Mouse (Mus musculus): ENCODE data around the gene Cnst.
"Not testable (repeated sequence)": the region's sequence is repeated elsewhere in the genome, so short reads cannot be mapped to it uniquely, and the experiment has no call there.

Cnst gene

DNA sequence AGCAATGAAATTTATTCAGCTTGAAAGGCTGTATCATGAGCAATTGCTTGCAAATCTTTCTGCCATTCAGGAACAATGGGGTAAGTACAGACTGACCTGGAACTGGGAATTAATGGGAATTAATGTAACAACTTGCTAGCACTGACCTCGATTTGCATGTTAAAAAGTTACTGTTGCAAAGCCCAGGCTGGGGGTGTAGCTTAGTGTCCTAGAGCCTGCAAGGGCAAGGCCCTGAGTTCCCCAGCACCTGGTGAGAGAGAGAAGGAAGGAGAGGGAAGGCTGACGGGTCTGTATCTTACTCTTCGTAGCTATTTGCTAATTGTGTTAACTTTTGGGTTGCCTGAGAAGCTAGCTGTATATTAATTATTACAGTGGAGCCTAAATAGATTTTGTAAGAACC, 58.4 kb downstream of the Cnst start:
- no peak for DNase-seq

GRCm38 (mm10) chr1:179606004-179606723, 60.0 kb downstream of the Cnst start:
- DNase-seq, result no peak

DNA sequence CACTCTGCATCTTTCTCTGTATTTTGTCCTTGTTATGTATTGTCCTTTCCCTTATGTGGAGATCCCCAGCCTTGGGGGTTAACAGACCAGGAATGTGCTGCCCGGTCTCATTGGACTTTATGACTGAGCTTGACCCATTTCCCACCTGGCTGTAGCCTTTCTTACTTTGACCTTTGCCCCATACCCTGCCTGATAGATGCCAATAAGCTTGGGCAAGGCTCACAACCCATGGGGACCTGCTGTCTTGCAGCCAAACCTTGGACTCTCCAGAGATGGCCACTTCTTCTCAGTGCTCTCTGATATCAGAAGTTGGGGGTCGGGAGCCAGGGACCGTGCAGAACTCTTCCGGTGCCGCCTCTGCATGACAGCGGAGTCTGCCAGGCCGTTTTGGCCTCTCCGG, 62.4 kb downstream of the Cnst start:
- peak; percentile 39 for DNase-seq

DNA sequence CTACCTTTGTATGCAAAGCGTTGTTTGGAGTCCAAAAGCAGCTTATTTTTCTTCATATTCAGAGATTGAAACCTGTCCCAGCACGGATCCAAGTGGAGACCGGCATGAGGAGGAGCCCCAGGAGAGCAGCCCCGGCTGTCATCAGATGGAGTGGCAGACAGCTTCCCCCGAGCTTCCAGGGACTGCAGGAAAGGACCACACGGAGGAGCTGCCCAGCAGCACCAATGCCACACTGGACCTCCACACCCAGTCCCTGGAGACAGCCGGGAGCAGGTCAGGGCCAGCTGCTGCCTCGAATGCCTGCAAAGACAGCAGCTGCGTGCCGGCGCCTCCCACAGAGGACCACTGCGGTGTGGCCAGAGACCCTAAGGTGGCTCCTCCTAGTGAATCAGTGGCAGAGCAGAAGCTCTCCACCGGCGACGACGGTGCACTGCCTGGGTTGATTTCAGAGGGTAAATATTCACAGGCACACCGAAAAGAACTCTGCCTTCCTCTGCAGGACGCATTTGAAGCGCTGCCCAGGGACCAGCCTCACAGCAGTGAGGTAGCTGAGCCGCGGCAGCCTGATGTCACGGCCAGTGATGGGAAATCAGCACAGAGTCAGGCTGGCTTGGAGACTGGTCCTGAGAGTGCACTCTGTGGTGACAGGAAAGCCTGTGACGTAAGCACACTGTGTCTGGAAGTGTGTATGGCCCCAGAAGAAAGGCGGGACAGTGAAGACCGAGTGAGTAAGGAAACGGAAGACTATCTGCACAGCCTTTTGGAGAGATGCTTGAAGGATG, 63.7 kb downstream of the Cnst start:
- no peak for DNase-seq

- no peak for DNase-seq
Measured at GRCm38 (mm10) chr1:179611182-179611581, 65.0 kb downstream of the Cnst start.

- DNase-seq, result no peak
Measured at GRCm38 (mm10) chr1:179612418-179612817, 66.2 kb downstream of the Cnst start.

DNA sequence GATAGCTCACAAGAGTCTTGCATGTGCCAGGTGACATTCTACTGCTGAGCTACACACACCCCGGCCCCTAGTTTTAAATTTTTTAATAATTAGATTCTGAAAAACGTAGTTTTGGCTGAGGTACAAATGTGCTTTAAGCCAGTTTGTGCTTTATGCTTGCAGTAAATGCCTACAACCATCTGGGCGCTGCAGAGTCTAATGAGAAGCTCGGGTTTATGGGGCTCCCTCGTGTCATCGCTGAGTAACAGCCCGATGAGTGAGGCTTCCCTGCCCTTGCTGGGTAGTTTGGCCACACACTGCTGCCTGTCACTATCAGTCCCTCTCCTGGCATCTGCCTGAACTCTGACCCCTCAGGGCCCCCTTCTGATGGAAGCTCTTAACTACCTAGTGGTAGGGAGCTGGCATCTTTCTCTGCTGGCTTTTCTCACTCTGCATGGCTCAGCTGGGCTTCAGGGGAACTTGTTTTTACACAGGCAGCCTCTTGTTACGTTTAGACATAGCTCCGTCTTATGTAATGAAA, 66.9 kb downstream of the Cnst start:
- no peak for DNase-seq

DNA sequence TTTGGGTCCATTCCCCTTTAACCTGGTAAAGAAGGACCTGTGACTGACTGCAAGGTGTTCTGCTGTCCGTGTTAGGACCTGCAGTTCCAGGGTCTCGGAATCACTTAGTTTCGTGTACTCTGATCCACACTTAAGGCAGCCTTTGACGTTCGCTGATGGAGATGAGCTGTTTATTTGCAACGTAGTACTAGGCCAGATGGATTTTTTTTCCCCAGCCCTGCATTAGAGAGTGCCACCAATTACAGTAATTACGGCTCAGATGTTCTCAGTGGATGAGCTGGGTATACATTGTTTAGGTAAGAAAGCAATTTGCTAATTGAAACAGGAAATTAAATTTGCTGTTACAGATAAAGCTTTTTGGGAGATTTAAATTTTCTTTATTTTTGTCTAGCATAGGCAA, 71.3 kb downstream of the Cnst start:
- DNase-seq, result no peak

GRCm38 (mm10) chr1:179622665-179623064, 76.5 kb downstream of the Cnst start:
- DNase-seq, result no peak

GRCm38 (mm10) chr1:179623657-179624056, 77.5 kb downstream of the Cnst start:
- peak; percentile 56 for DNase-seq

GRCm38 (mm10) chr1:179624354-179624753, 78.2 kb downstream of the Cnst start:
- DNase-seq, result peak; percentile 69

- no peak for DNase-seq
Measured at GRCm38 (mm10) chr1:179627855-179628254, 81.7 kb downstream of the Cnst start.

DNA sequence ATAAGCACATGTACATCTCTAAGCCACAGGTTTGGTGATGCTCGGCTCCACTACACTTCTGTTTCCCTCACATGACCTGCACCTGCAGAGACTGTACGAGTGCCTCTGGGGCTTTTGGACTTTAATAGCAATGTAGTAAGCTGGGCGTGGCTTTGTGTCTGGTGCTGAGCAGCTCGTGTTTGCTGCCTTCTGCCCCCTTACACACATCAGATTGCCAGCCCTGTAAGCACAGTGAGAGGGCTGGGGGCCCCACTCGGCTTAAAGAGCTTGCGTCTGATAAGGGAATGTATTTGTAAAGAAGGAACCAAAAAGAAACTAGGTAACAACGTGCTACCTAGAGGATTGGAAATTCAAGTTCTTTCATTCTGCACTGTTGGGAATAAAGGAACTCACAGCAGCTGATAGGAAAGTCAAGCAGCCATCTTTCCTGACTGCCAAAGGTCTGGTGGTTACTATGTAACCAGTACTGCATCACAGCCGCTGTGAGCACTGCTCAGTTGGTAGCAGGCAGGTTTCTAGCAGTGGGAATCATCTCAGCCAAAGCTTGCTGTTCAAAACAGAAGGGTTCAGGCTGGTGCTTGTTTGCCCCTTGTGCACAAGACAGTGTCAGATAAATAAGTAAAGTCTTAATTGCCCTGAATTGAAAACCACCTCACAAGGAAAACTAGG, 82.4 kb downstream of the Cnst start:
- DNase-seq, result no peak

GRCm38 (mm10) chr1:179629276-179629675, 83.1 kb downstream of the Cnst start:
- no peak for DNase-seq

DNA sequence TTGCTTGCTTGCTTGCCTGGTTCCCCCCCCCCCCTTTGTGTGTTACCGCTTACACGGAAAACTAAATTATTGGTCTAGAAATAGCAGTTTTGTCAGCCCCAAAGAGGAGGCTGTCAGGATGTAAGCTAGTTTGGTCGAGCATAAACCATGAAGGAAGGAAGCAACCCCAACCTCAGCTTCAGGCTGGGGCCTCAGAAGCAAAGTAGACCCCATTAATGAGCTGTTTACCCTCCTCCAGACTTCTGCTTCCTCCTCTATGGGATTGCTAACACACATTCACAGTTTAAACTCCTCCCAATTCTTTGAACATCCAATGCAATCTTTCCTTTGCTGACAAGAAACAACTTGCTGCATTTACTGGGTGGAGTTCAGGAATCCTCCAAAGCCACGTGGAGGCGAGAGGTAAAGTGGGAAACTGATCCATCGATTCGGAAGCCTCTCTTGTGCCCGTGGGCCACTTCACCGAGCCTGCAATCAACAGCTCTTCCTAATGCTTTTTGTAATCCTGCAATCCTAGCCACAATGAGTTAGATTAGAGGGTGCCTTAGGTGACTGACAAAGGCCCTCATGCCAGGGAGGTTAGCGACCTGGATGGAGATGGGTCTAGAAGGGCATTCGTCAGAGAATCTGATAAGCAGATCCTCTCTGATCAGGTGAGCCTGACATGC, 86.7 kb downstream of the Cnst start:
- DNase-seq, result no peak

DNA sequence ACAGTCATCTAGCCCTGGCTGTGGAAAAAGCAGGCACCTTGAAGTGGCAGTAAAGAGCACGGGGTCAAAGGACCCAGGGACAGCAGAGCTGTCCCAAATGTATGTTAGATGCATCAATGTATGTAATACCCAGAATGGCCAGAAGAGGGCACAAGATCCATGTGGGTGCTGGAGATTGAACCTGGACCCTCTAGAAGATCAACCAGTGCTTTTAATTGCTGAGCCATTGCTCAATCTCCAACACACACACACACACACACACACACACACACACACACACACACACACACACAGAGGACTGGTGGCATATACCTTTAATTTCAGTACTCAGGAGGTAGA, 87.2 kb downstream of the Cnst start:
- no peak for DNase-seq

DNA sequence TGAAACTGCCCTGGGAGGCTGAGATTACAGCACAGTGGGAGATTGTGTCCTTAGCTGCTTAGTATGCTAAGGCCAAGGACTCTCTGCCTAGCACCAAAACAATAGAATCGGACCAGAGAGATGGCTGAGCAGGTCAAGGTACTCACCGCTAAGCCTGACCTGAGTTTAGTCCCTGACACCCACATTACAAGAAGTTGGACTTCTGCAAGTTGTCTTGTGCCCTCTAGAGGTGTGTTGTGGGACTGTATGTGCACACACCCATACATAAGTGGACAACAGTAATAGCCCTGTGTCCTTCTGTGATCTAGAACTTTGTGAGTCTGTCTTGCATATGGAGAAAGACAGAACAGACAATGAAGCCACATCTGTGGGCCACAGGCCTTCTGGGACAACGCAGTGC, 88.0 kb downstream of the Cnst start:
- DNase-seq, result no peak

- DNase-seq, result no peak
Measured at GRCm38 (mm10) chr1:179642726-179643125, 96.6 kb downstream of the Cnst start.

- peak; percentile 22 for DNase-seq
Measured at GRCm38 (mm10) chr1:179644151-179644550, 98.0 kb downstream of the Cnst start.

DNA sequence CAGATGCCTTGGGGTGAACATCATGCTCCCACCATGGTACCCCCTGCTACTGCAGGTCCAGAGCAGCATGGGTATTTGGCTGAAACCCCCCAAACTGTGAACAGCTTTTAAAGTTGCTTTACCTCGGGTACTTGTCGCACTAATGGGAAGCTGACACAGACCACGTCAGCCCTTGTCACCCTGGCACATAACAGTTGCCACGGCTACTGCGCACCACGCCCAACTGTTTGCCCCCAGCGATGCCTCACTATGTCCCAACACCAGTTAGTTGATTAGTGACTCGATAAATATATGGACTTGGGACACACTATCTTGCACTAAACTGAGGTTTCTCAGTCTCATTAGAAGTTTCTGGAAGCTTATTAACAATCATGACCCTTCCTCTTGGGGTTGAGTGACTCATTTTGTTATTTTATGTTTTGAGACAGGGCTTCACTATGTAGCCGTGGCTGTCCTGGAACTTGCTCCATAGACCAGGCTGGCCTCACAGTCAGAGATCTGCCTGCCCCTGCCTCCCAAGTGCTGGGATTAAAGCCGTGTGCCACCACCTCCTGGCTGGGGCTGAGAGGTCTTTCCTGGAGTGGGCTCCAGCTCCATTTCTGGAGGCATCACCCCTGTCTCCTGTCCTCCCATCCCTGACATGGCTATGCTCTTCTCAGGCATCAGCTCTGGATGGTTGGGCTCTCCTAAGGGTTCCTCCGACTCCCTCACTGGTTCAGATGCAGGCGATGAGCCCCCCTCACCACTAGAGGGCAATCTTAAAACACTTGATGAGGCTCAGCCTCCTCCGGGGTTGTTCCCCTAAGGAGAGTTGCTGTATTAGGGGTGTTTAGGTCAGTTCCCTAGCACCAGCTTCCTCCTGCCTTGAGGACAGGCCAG, 99.2 kb downstream of the Cnst start:
- peak; percentile 80 for DNase-seq

DNA sequence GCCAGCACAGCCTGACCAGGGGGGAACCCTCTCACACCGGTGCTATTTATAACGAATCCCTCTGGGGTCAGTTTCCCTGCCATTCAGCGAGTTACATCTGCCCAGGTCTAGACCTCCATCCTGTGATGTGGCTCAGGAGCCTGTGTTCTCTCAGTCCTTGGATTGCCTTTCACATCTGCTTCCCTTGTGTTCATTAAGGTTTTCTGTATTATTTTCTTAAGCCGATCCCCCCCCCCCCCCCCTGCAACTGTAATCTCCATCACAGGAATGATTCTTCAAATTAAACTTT, 99.8 kb downstream of the Cnst start:
- no peak for DNase-seq

- not testable (repeated sequence) for DNase-seq
Measured at GRCm38 (mm10) chr1:179648678-179649077, 102.5 kb downstream of the Cnst start.
